Comparison of ENCODE assay signal across 9 mouse cellular contexts in genomic region chr19:38124401-38125218, GRCm38 (mm10). TPM values are rescaled to one million over a fixed set of nuclear protein-coding genes. Genes with fewer than 3 reads are reported as not detected.
DNase-seq lines count a peak whose midpoint lies in the region; ATAC-seq and TF ChIP-seq lines count a peak whose summit lies in the region.
"Had no signal": no experiment of that assay in that cellular context is flagged by ENCODE, and none has a peak within 500 bp of the region (broad histone marks: within the 10 kb centered on the region; RNA-seq: fewer than 3 reads in every experiment).

No protein-coding gene starts in this region.

- H3K4me3 ChIP-seq in forebrain, embryonic 14.5 days (ENCODE audit: low read depth, low read length): peak overlapping the region; percentile 52
- H3K4me3 ChIP-seq in limb, embryonic 14.5 days (replicated peaks; ENCODE audit: low read length): peak overlapping the region; percentile 56
- H3K4me3 ChIP-seq in midbrain, embryonic 15.5 days: peak overlapping the region; percentile 51

- H3K36me3 ChIP-seq in forebrain, embryonic 14.5 days (ENCODE audit: control insufficient read depth, insufficient read depth, low read length): no peaks in the 10 kb centered on the region
- no peaks in the 10 kb centered on the region for H3K36me3 ChIP-seq in limb, embryonic 14.5 days (ENCODE audit: control insufficient read depth, insufficient read depth, low read length)
- no peaks in the 10 kb centered on the region for H3K36me3 ChIP-seq in midbrain, embryonic 15.5 days (replicated peaks)

- H3K4me1 ChIP-seq in forebrain, embryonic 14.5 days (ENCODE audit: control insufficient read depth, insufficient read depth, low read length): 0 out of 2 replicates have a peak, but pooled peaks cover 3% of the 10 kb centered on the region
- no peaks in the 10 kb centered on the region for H3K4me1 ChIP-seq in limb, embryonic 14.5 days (ENCODE audit: control insufficient read depth, insufficient read depth, low read length)
- H3K4me1 ChIP-seq in midbrain, embryonic 15.5 days: no peaks in the 10 kb centered on the region

- peaks cover 17% of the 10 kb centered on the region; the same call in 1 of the 2 replicates for H3K27me3 ChIP-seq in forebrain, embryonic 14.5 days (replicated peaks; ENCODE audit: control insufficient read depth, insufficient read depth, low read length)
- peaks cover 16% of the 10 kb centered on the region for H3K27me3 ChIP-seq in limb, embryonic 14.5 days (ENCODE audit: control insufficient read depth, insufficient read depth, low read length)
- peaks cover 16% of the 10 kb centered on the region for H3K27me3 ChIP-seq in midbrain, embryonic 15.5 days (replicated peaks)

- no peak for TF ChIP-seq POLR2A in limb, embryonic 14.5 days (IDR thresholded peaks at IDR 0.05; ENCODE audit: borderline replicate concordance, extremely low read depth, insufficient read depth, insufficient read length)

- intact Hi-C loops in heart, postnatal 14 days (cut with DNase I): no loop called here

- H3K4me2 ChIP-seq in forebrain, embryonic 14.5 days (ENCODE audit: low read length): peak overlapping the region; percentile 90
- H3K4me2 ChIP-seq in limb, embryonic 14.5 days (replicated peaks; ENCODE audit: low read depth, low read length, severe bottlenecking): peak overlapping the region; percentile 94
- peak overlapping the region; percentile 80 for H3K4me2 ChIP-seq in midbrain, embryonic 15.5 days

- peak; percentile 72 for ATAC-seq in forebrain, embryonic 14.5 days
- ATAC-seq in limb, embryonic 14.5 days (ENCODE audit: low FRiP score, low read depth): peak; percentile 72
- peak; percentile 85 for ATAC-seq in midbrain, embryonic 15.5 days (replicated peaks)

- under 1% methylated on average over 46 of the region's 77 CpGs for WGBS in forebrain, embryonic 14.5 days
- 1% methylated on average over 50 of the region's 77 CpGs for WGBS in limb, embryonic 14.5 days
- 1% methylated on average over 63 of the region's 77 CpGs for WGBS in midbrain, embryonic 15.5 days

- no peaks in the 10 kb centered on the region for H3K9me3 ChIP-seq in forebrain, embryonic 14.5 days (replicated peaks; ENCODE audit: control insufficient read depth, low read length)
- H3K9me3 ChIP-seq in limb, embryonic 14.5 days (ENCODE audit: control insufficient read depth, low read length): no peaks in the 10 kb centered on the region
- H3K9me3 ChIP-seq in midbrain, embryonic 15.5 days: no peaks in the 10 kb centered on the region

- peak; percentile 11 to 45 for DNase-seq in urinary bladder, adult 18-20 months (ENCODE audit: low spot score in 2 of 2)
- DNase-seq in urinary bladder, postnatal 10 days (ENCODE audit: low spot score): no peak
- peak; percentile 35 for DNase-seq in forebrain, embryonic 14.5 days (ENCODE audit: low spot score)
- peak; percentile 31 to 49 for DNase-seq in heart, postnatal 14 days
- peak; percentile 28 for DNase-seq in limb, embryonic 14.5 days (ENCODE audit: low spot score)
- DNase-seq in testis, postnatal 10 days (ENCODE audit: low spot score): peak; percentile 58
- no peak for DNase-seq in spleen, postnatal 36 days (ENCODE audit: low spot score in 2 of 2)

- peak overlapping the region; percentile 58 for H3K9ac ChIP-seq in forebrain, embryonic 14.5 days (ENCODE audit: low read length)
- H3K9ac ChIP-seq in limb, embryonic 14.5 days (ENCODE audit: low read depth, low read length, severe bottlenecking): peak overlapping the region; percentile 63
- H3K9ac ChIP-seq in midbrain, embryonic 15.5 days: peak overlapping the region; percentile 42

- H3K27ac ChIP-seq in forebrain, embryonic 14.5 days (ENCODE audit: low read depth, low read length): no peak overlapping the region
- no peak overlapping the region for H3K27ac ChIP-seq in limb, embryonic 14.5 days (replicated peaks; ENCODE audit: low read depth, low read length)
- no peak overlapping the region for H3K27ac ChIP-seq in midbrain, embryonic 15.5 days

RNA-seq across cellular contexts. Expression of gene Rbp4, which starts 0.5 kb away (rescaled TPM):
- polyA plus RNA-seq in forebrain, embryonic 14.5 days (2014; fragmentation: Nextera tagmentation; extraction: Ambion mirVana): 1.0 and 2.9 TPM in 2 replicates
- total RNA-seq in heart, postnatal 14 days (2021): 1 to 10 TPM; 2.4 to 2.6 TPM
- polyA plus RNA-seq in limb, embryonic 14.5 days (2012; rRNA removed): 20.1 and 20.5 TPM in 2 replicates
- polyA plus RNA-seq in limb, embryonic 14.5 days (2014; fragmentation: Nextera tagmentation; extraction: Ambion mirVana): 16.0 and 18.0 TPM in 2 replicates
- 3.6 and 10.5 TPM in 2 replicates for polyA plus RNA-seq in midbrain, embryonic 15.5 days (2015; fragmentation: Nextera tagmentation; extraction: Ambion mirVana)
- total RNA-seq: neutrophil, adult 5-6 weeks had no signal

RNA-seq across cellular contexts. Expression of gene Pde6c, which starts 8.0 kb away (rescaled TPM):
- polyA plus RNA-seq in forebrain, embryonic 14.5 days (2014; fragmentation: Nextera tagmentation; extraction: Ambion mirVana): 0.06 and 0.07 TPM in 2 replicates
- total RNA-seq in heart, postnatal 14 days (2021): not detected
- polyA plus RNA-seq in limb, embryonic 14.5 days (2012; rRNA removed): 0.04 TPM in 1 of 2 replicates, not detected in the other
- polyA plus RNA-seq in limb, embryonic 14.5 days (2014; fragmentation: Nextera tagmentation; extraction: Ambion mirVana): not detected in 2 replicates
- polyA plus RNA-seq in midbrain, embryonic 15.5 days (2015; fragmentation: Nextera tagmentation; extraction: Ambion mirVana): 0.06 and 0.17 TPM in 2 replicates
- total RNA-seq: neutrophil, adult 5-6 weeks had no signal

RNA-seq across cellular contexts. Expression of gene Ffar4, which starts 27.7 kb away (rescaled TPM):
- polyA plus RNA-seq in forebrain, embryonic 14.5 days (2014; fragmentation: Nextera tagmentation; extraction: Ambion mirVana): 0.17 TPM in 1 of 2 replicates, not detected in the other
- total RNA-seq in heart, postnatal 14 days (2021): 1 to 10 TPM in 1 of 2 experiments, under 1 TPM in 1; 0.15 to 1.2 TPM
- polyA plus RNA-seq in limb, embryonic 14.5 days (2012; rRNA removed): 0.44 and 0.55 TPM in 2 replicates
- polyA plus RNA-seq in limb, embryonic 14.5 days (2014; fragmentation: Nextera tagmentation; extraction: Ambion mirVana): 0.22 TPM in 1 of 2 replicates, not detected in the other
- 0.20 and 0.43 TPM in 2 replicates for polyA plus RNA-seq in midbrain, embryonic 15.5 days (2015; fragmentation: Nextera tagmentation; extraction: Ambion mirVana)
- total RNA-seq: neutrophil, adult 5-6 weeks had no signal

Comparison
In these comparisons a context has a peak if more than half of its experiments do, and no peak if none do; other contexts are left out.
1. DNase-seq: peak in urinary bladder, adult 18-20 months (2 of 2), forebrain, embryonic 14.5 days (single experiment), heart, postnatal 14 days (2 of 2), limb, embryonic 14.5 days (single experiment) and testis, postnatal 10 days (single experiment); none in urinary bladder, postnatal 10 days (single experiment) and spleen, postnatal 36 days (0 of 2).
2. Peak in every context shown above with its lines, with median percentiles within 50 percentile points of each other: ATAC-seq, H3K4me2 ChIP-seq, H3K4me3 ChIP-seq and H3K9ac ChIP-seq.